Comparison of ENCODE assay signal across 12 mouse cellular contexts in genomic region chr1:40355904-40356521, GRCm38 (mm10). TPM values are rescaled to one million over a fixed set of nuclear protein-coding genes. Genes with fewer than 3 reads are reported as not detected.
A peak's percentile ranks its signal among the peaks of the same experiment; 100 is the strongest.
DNase-seq lines count a peak whose midpoint lies in the region; ATAC-seq and TF ChIP-seq lines count a peak whose summit lies in the region.
"Had no signal": no experiment of that assay in that cellular context is flagged by ENCODE, and none has a peak within 500 bp of the region (broad histone marks: within the 10 kb centered on the region; RNA-seq: fewer than 3 reads in every experiment).

No protein-coding gene starts in this region.

- DNase-seq in gastrocnemius, adult 2 months: no peak
- DNase-seq in gastrocnemius, postnatal 36 days: no peak
- peak; percentile 10 to 20 for DNase-seq in spleen, postnatal 36 days (ENCODE audit: low spot score in 2 of 2)
- DNase-seq in spleen, adult 18-20 months: no peak
- no peak for DNase-seq in right cerebral cortex, postnatal 10 days (ENCODE audit: low spot score in 2 of 2)
- no peak for DNase-seq in left cerebral cortex, adult 8-10 months (ENCODE audit: low spot score in 2 of 2)
- no peak for DNase-seq in thymus, postnatal 36 days
- DNase-seq: heart, postnatal 4 days had no signal

- intact Hi-C loops in gastrocnemius, adult 2 months (cut with DNase I): no loop called here
- intact Hi-C loops in gastrocnemius, postnatal 36 days (cut with DNase I): no loop called here

- ATAC-seq in lung, embryonic 16.5 days (ENCODE audit: low read depth): 0 out of 2 replicates have a peak, but pooled peaks have one; percentile 13
- ATAC-seq: intestine, embryonic 16.5 days had no signal

- H3K4me1 ChIP-seq in lung, embryonic 16.5 days (replicated peaks; ENCODE audit: control insufficient read depth, insufficient read depth, low read length): peaks cover 26% of the 10 kb centered on the region

- no peak for TF ChIP-seq CTCF in gastrocnemius, adult 2 months (IDR thresholded peaks at IDR 0.05)

- no peak overlapping the region for H3K9ac ChIP-seq in lung, embryonic 16.5 days (ENCODE audit: low read length)
- H3K9ac ChIP-seq: limb, embryonic 15.5 days had no signal

- peak overlapping the region; percentile 38; the same call in 1 of the 2 replicates for H3K27ac ChIP-seq in gastrocnemius, adult 2 months
- H3K27ac ChIP-seq in lung, embryonic 16.5 days (ENCODE audit: low read length): peak overlapping the region; percentile 71
- H3K27ac ChIP-seq: limb, embryonic 15.5 days had no signal

- no peaks in the 10 kb centered on the region for H3K36me3 ChIP-seq in lung, embryonic 16.5 days (ENCODE audit: control insufficient read depth, insufficient read depth, low read length)
- H3K36me3 ChIP-seq: limb, embryonic 15.5 days had no signal

- no peaks in the 10 kb centered on the region for H3K9me3 ChIP-seq in lung, embryonic 16.5 days (ENCODE audit: control insufficient read depth, low read length)
- H3K9me3 ChIP-seq: limb, embryonic 15.5 days had no signal

- no peaks in the 10 kb centered on the region for H3K27me3 ChIP-seq in lung, embryonic 16.5 days (ENCODE audit: control insufficient read depth, insufficient read depth, low read depth, low read length)

- 46% methylated on average over 10 of the region's 10 CpGs for WGBS in lung, embryonic 16.5 days

- H3K4me2 ChIP-seq in lung, embryonic 16.5 days (ENCODE audit: low read depth, low read length): no peak overlapping the region
- H3K4me2 ChIP-seq: limb, embryonic 15.5 days had no signal

- H3K4me3 ChIP-seq in gastrocnemius, adult 2 months: no peak overlapping the region
- H3K4me3 ChIP-seq in lung, embryonic 16.5 days (ENCODE audit: low read length): no peak overlapping the region
- H3K4me3 ChIP-seq: limb, embryonic 15.5 days; myocyte had no signal

RNA-seq across cellular contexts. Expression of gene Il1rl2, which starts 31.6 kb away (rescaled TPM):
- total RNA-seq in gastrocnemius, adult 2 months (2021): 1 to 10 TPM in 1 of 2 experiments, under 1 TPM in 1; 0.86 to 1.1 TPM
- 1 to 10 TPM; 1.3 to 2.0 TPM for total RNA-seq in gastrocnemius, postnatal 36 days (2021)
- 12.4 and 13.2 TPM in 2 replicates for polyA plus RNA-seq in lung, embryonic 16.5 days (2015; fragmentation: Nextera tagmentation; extraction: Ambion mirVana)
- 1 to 10 TPM in 2 of 4 experiments, under 1 TPM in 2; 0.33 to 1.8 (median 1.2) TPM for total RNA-seq in left cerebral cortex, adult 8-10 months (2022)
- polyA plus RNA-seq: myocyte had no signal

Comparison
In these comparisons a context has a peak if more than half of its experiments do, and no peak if none do; other contexts are left out.
1. DNase-seq: peak in spleen, postnatal 36 days (2 of 2); none in gastrocnemius, adult 2 months (single experiment), gastrocnemius, postnatal 36 days (0 of 2), spleen, adult 18-20 months (0 of 2), right cerebral cortex, postnatal 10 days (0 of 2), left cerebral cortex, adult 8-10 months (0 of 2) and thymus, postnatal 36 days (0 of 2).